Mouse (Mus musculus): Measurements from ENCODE around the gene Lrg1. TPM values are rescaled to one million over a fixed set of nuclear protein-coding genes. Genes with fewer than 3 reads are reported as not detected.
"Not testable (repeated sequence)": the region's sequence is repeated elsewhere in the genome, so short reads cannot be mapped to it uniquely, and the experiment has no call there.

Lrg1 gene
- polyA plus RNA-seq, 1 experiment = 2.6 TPM

GRCm38 (mm10) chr17:56112743-56113142 lies 9.1 kb downstream of the Lrg1 start:
- no peaks in the 10 kb centered on the region; the same call in 1 of the 2 replicates for H3K4me1 ChIP-seq (ENCODE audit: control insufficient read depth, insufficient read depth, low read length)
- H3K27ac ChIP-seq (ENCODE audit: insufficient read depth, low read length) = no peak overlapping the region
- TF ChIP-seq CTCF (IDR thresholded peaks at IDR 0.05; ENCODE audit: extremely low read depth, insufficient read depth, low read length) (no peak), POLR2A (IDR thresholded peaks at IDR 0.05; ENCODE audit: extremely low read depth, insufficient read depth, low read length) (no peak)
- H3K4me3 ChIP-seq (ENCODE audit: insufficient read depth, low read length) = no peak overlapping the region

- Histone ChIP-seq H3K4me3 (ENCODE audit: insufficient read depth, low read length) (no peak overlapping the region), H3K27ac (ENCODE audit: insufficient read depth, low read length) (no peak overlapping the region), H3K4me1 (ENCODE audit: control insufficient read depth, insufficient read depth, low read length) (no peaks in the 10 kb centered on the region; the same call in 1 of the 2 replicates)
- TF ChIP-seq POLR2A (IDR thresholded peaks at IDR 0.05; ENCODE audit: extremely low read depth, insufficient read depth, low read length) (no peak), CTCF (IDR thresholded peaks at IDR 0.05; ENCODE audit: extremely low read depth, insufficient read depth, low read length) (peak; percentile 86)
These were observed 9.9 kb downstream of the Lrg1 start for GRCm38 (mm10) chr17:56111864-56112263.

- H3K4me1 ChIP-seq (ENCODE audit: control insufficient read depth, insufficient read depth, low read length) = no peaks in the 10 kb centered on the region; the same call in 1 of the 2 replicates
- TF ChIP-seq CTCF (IDR thresholded peaks at IDR 0.05; ENCODE audit: extremely low read depth, insufficient read depth, low read length) = no peak
- no peak for TF ChIP-seq POLR2A (IDR thresholded peaks at IDR 0.05; ENCODE audit: extremely low read depth, insufficient read depth, low read length)
- H3K27ac ChIP-seq (ENCODE audit: insufficient read depth, low read length) = no peak overlapping the region
- no peak overlapping the region for H3K4me3 ChIP-seq (ENCODE audit: insufficient read depth, low read length)
These were observed 10.8 kb downstream of the Lrg1 start for GRCm38 (mm10) chr17:56111021-56111420.

GRCm38 (mm10) chr17:56110571-56110970 lies 11.2 kb downstream of the Lrg1 start:
- Histone ChIP-seq H3K27ac (ENCODE audit: insufficient read depth, low read length) (peak overlapping the region; percentile 24; the same call in 1 of the 2 replicates), H3K4me3 (ENCODE audit: insufficient read depth, low read length) (no peak overlapping the region), H3K4me1 (ENCODE audit: control insufficient read depth, insufficient read depth, low read length) (no peaks in the 10 kb centered on the region; the same call in 1 of the 2 replicates)
- TF ChIP-seq POLR2A (IDR thresholded peaks at IDR 0.05; ENCODE audit: extremely low read depth, insufficient read depth, low read length) = no peak
- no peak for TF ChIP-seq CTCF (IDR thresholded peaks at IDR 0.05; ENCODE audit: extremely low read depth, insufficient read depth, low read length)

- H3K4me1 ChIP-seq (ENCODE audit: control insufficient read depth, insufficient read depth, low read length) = no peaks in the 10 kb centered on the region; the same call in 1 of the 2 replicates
- H3K4me3 ChIP-seq (ENCODE audit: insufficient read depth, low read length) = no peak within 1 kb of the TSS
- TF ChIP-seq CTCF (IDR thresholded peaks at IDR 0.05; ENCODE audit: extremely low read depth, insufficient read depth, low read length) (no peak), POLR2A (IDR thresholded peaks at IDR 0.05; ENCODE audit: extremely low read depth, insufficient read depth, low read length) (0 out of 2 replicates have a peak, but pooled peaks have one; percentile 25)
- H3K27ac ChIP-seq (ENCODE audit: insufficient read depth, low read length) = peak within 1 kb of the TSS; percentile 88
These were observed 12.4 kb downstream of the Lrg1 start, which contains the start of gene Plin4 for GRCm38 (mm10) chr17:56109219-56110051. Gene Plin4, minus strand, starts transcription at chr17:56109803.

GRCm38 (mm10) chr17:56108334-56109044 lies 13.3 kb downstream of the Lrg1 start:
- no peak overlapping the region for H3K4me3 ChIP-seq (ENCODE audit: insufficient read depth, low read length)
- no peaks in the 10 kb centered on the region; the same call in 1 of the 2 replicates for H3K4me1 ChIP-seq (ENCODE audit: control insufficient read depth, insufficient read depth, low read length)
- TF ChIP-seq POLR2A (IDR thresholded peaks at IDR 0.05; ENCODE audit: extremely low read depth, insufficient read depth, low read length) (peak; percentile 57; the same call in 1 of the 2 replicates), CTCF (IDR thresholded peaks at IDR 0.05; ENCODE audit: extremely low read depth, insufficient read depth, low read length) (no peak)
- H3K27ac ChIP-seq (ENCODE audit: insufficient read depth, low read length) = peak overlapping the region; percentile 88

GRCm38 (mm10) chr17:56107736-56108135 lies 14.1 kb downstream of the Lrg1 start:
- no peak overlapping the region for H3K4me3 ChIP-seq (ENCODE audit: insufficient read depth, low read length)
- 0 out of 2 replicates have a peak overlapping the region, but pooled peaks have one; percentile 13 for H3K27ac ChIP-seq (ENCODE audit: insufficient read depth, low read length)
- TF ChIP-seq CTCF (IDR thresholded peaks at IDR 0.05; ENCODE audit: extremely low read depth, insufficient read depth, low read length) (no peak), POLR2A (IDR thresholded peaks at IDR 0.05; ENCODE audit: extremely low read depth, insufficient read depth, low read length) (no peak)
- no peaks in the 10 kb centered on the region; the same call in 1 of the 2 replicates for H3K4me1 ChIP-seq (ENCODE audit: control insufficient read depth, insufficient read depth, low read length)

- Histone ChIP-seq H3K27ac (ENCODE audit: insufficient read depth, low read length) (no peak overlapping the region), H3K4me1 (ENCODE audit: control insufficient read depth, insufficient read depth, low read length) (no peaks in the 10 kb centered on the region; the same call in 1 of the 2 replicates), H3K4me3 (ENCODE audit: insufficient read depth, low read length) (no peak overlapping the region)
- no peak for TF ChIP-seq CTCF (IDR thresholded peaks at IDR 0.05; ENCODE audit: extremely low read depth, insufficient read depth, low read length)
- no peak for TF ChIP-seq POLR2A (IDR thresholded peaks at IDR 0.05; ENCODE audit: extremely low read depth, insufficient read depth, low read length)
These were observed 14.8 kb downstream of the Lrg1 start for GRCm38 (mm10) chr17:56106981-56107380.

- not testable (repeated sequence) for H3K4me1 ChIP-seq (ENCODE audit: control insufficient read depth, insufficient read depth, low read length); H3K4me3 ChIP-seq (ENCODE audit: insufficient read depth, low read length); H3K27ac ChIP-seq (ENCODE audit: insufficient read depth, low read length)
These were observed 15.4 kb downstream of the Lrg1 start for GRCm38 (mm10) chr17:56106436-56106835.

GRCm38 (mm10) chr17:56104821-56105220 lies 17.0 kb downstream of the Lrg1 start:
- not testable (repeated sequence) for H3K4me3 ChIP-seq (ENCODE audit: insufficient read depth, low read length); H3K4me1 ChIP-seq (ENCODE audit: control insufficient read depth, insufficient read depth, low read length); H3K27ac ChIP-seq (ENCODE audit: insufficient read depth, low read length)
